Mouse (Mus musculus) midbrain, postnatal 0 days (tissue): ENCODE measurements around the gene Zfp239. TPM values are rescaled to one million over a fixed set of nuclear protein-coding genes. Genes with fewer than 3 reads are reported as not detected.

Source experiments
- ATAC-seq: fragments of 200-750 bp; cut with Nextera tagmentation; 2 replicates; pipeline ENCODE4 v1.8.0; 2017; ENCODE audit warnings: moderate number of reproducible peaks, mild to moderate bottlenecking, moderate TSS enrichment, moderate library complexity; ENCODE audit not compliant: low FRiP score
- DNase-seq: peaks from one replicate; pipeline ENCODE4 v3.0.0-alpha.2; 2015; ENCODE audit warnings: low spot score
- H3K27ac ChIP-seq: fragments of 300-500 bp; sonication (generic); 2 replicates; pipeline ENCODE4 v1.5.1; 2014; ENCODE audit warnings: low read depth, mild to moderate bottlenecking, low read length, mixed read lengths
- H3K27me3 ChIP-seq: fragments of 300-500 bp; sonication (generic); 2 replicates; pipeline ENCODE4 v1.6.1; 2014; ENCODE audit warnings: low read length, control low read depth, mixed read lengths; ENCODE audit not compliant: insufficient read depth
- H3K36me3 ChIP-seq: fragments of 300-500 bp; sonication (generic); 2 replicates; pipeline ENCODE4 v1.6.1; 2014; ENCODE audit warnings: low read length, control low read depth, mixed read lengths; ENCODE audit not compliant: insufficient read depth
- H3K4me1 ChIP-seq: fragments of 300-500 bp; sonication (generic); 2 replicates; pipeline ENCODE4 v1.6.1; 2014; ENCODE audit warnings: mild to moderate bottlenecking, control low read depth, antibody characterized with exemption, low read length, mixed read lengths; ENCODE audit not compliant: insufficient read depth
- H3K4me2 ChIP-seq: fragments of 300-500 bp; sonication (generic); 2 replicates; pipeline ENCODE4 v1.6.1; 2014; ENCODE audit warnings: low read depth, mild to moderate bottlenecking, low read length, mixed read lengths; ENCODE audit not compliant: poor library complexity, severe bottlenecking
- H3K4me3 ChIP-seq: fragments of 300-500 bp; sonication (generic); 2 replicates; pipeline ENCODE4 v1.5.1; 2014; ENCODE audit warnings: low read depth, mild to moderate bottlenecking, low read length, moderate library complexity
- H3K9ac ChIP-seq: fragments of 300-500 bp; sonication (generic); replicated peaks from 2 replicates; pipeline ENCODE4 v1.6.1; 2014; ENCODE audit warnings: mild to moderate bottlenecking, low read length, moderate library complexity, mixed read lengths; ENCODE audit not compliant: poor library complexity, severe bottlenecking
- H3K9me3 ChIP-seq: fragments of 300-500 bp; sonication (generic); 2 replicates; pipeline ENCODE4 v1.6.1; 2016; ENCODE audit warnings: low read length, control low read depth
- CTCF ChIP-seq: IDR thresholded peaks from 2 replicates; pipeline ENCODE4 v1.5.1; 2016; ENCODE audit warnings: antibody characterized with exemption, mild to moderate bottlenecking
- WGBS: fragments of 180-500 bp; shearing (Covaris S2); extraction: QIAGEN DNeasy Blood & Tissue Kit; methylation state at CpG from one replicate; pipeline ENCODE4 v1.1.7; 2014; 5-methylcytosine and 5-hydroxymethylcytosine counted together
- polyA plus RNA-seq: library from polyadenylated mRNA; unstranded; fragments of >200 nt; fragmentation: Nextera tagmentation; extraction: Ambion mirVana; gene quantifications from 2 replicates; pipeline ENCODE4 v1.2.1, GENCODE M21; 2015
- total RNA-seq: library from RNA; depleted of rRNA; stranded (reverse); fragments of >200 nt; gene quantifications from 2 replicates; pipeline ENCODE4 v1.2.3, GENCODE M21; 2014; rRNA removed

The Zfp239 gene
- total RNA-seq (14.5 and 18.6 TPM in 2 replicates), polyA plus RNA-seq (16.1 and 16.6 TPM in 2 replicates)

GRCm38 (mm10) chr6:117861848-117862247, at the start of gene Zfp239:
Gene Zfp239 (plus strand): TSS chr6:117862100.
- Histone ChIP-seq H3K9me3 (no peaks in the 10 kb centered on the region), H3K27ac (peak within 1 kb of the TSS; percentile 7; the same call in 1 of the 2 replicates), H3K9ac (peak within 1 kb of the TSS; percentile 64), H3K4me2 (peak within 1 kb of the TSS; percentile 76), H3K27me3 (no peaks in the 10 kb centered on the region), H3K4me1 (no peaks in the 10 kb centered on the region), H3K4me3 (peak within 1 kb of the TSS; percentile 57), H3K36me3 (no peaks in the 10 kb centered on the region)
- TF ChIP-seq CTCF = no peak
- no peak for DNase-seq
- 62% methylated on average over 6 of the region's 6 CpGs for WGBS
- ATAC-seq = no peak

GRCm38 (mm10) chr6:117814681-117815080, 47.2 kb upstream of the Zfp239 start:
- H3K4me3 ChIP-seq = no peak overlapping the region
- DNase-seq (no peak), ATAC-seq (no peak)
- H3K4me1 ChIP-seq = no peaks in the 10 kb centered on the region
- no peak overlapping the region for H3K4me2 ChIP-seq
- TF ChIP-seq CTCF = no peak
- no peaks in the 10 kb centered on the region for H3K36me3 ChIP-seq
- H3K27me3 ChIP-seq = peaks cover 3% of the 10 kb centered on the region; the same call in 1 of the 2 replicates
- H3K27ac ChIP-seq = no peak overlapping the region
- no peak overlapping the region for H3K9ac ChIP-seq
- no peaks in the 10 kb centered on the region for H3K9me3 ChIP-seq

GRCm38 (mm10) chr6:117817108-117817541, 44.8 kb upstream of the Zfp239 start:
- H3K27ac ChIP-seq = no peak overlapping the region
- H3K9ac ChIP-seq = no peak overlapping the region
- no peak overlapping the region for H3K4me3 ChIP-seq
- 74% methylated on average over 4 of the region's 5 CpGs for WGBS
- DNase-seq (no peak), ATAC-seq (no peak)
- H3K9me3 ChIP-seq = no peaks in the 10 kb centered on the region
- H3K4me1 ChIP-seq = no peaks in the 10 kb centered on the region
- no peaks in the 10 kb centered on the region for H3K36me3 ChIP-seq
- H3K27me3 ChIP-seq = peaks cover 3% of the 10 kb centered on the region; the same call in 1 of the 2 replicates
- TF ChIP-seq CTCF = no peak
- no peak overlapping the region for H3K4me2 ChIP-seq

- Histone ChIP-seq H3K27ac (no peak overlapping the region), H3K9me3 (no peaks in the 10 kb centered on the region), H3K4me3 (no peak overlapping the region), H3K36me3 (no peaks in the 10 kb centered on the region), H3K4me2 (no peak overlapping the region), H3K27me3 (peaks cover 14% of the 10 kb centered on the region), H3K4me1 (no peaks in the 10 kb centered on the region), H3K9ac (no peak overlapping the region)
- 66% methylated on average over 14 of the region's 14 CpGs for WGBS
- DNase-seq (peak; percentile 69), ATAC-seq (no peak)
- no peak for TF ChIP-seq CTCF
Observed at GRCm38 (mm10) chr6:117820327-117820726, 41.6 kb upstream of the Zfp239 start.

GRCm38 (mm10) chr6:117825369-117825768, 36.5 kb upstream of the Zfp239 start:
- ATAC-seq (peak; percentile 47; the same call in 1 of the 2 replicates), DNase-seq (peak; percentile 86)
- WGBS = 17% methylated on average over 4 of the region's 4 CpGs
- H3K27me3 ChIP-seq = peaks cover 29% of the 10 kb centered on the region
- no peak overlapping the region for H3K4me2 ChIP-seq
- no peak overlapping the region for H3K9ac ChIP-seq
- no peaks in the 10 kb centered on the region for H3K9me3 ChIP-seq
- no peak overlapping the region for H3K4me3 ChIP-seq
- H3K36me3 ChIP-seq = no peaks in the 10 kb centered on the region
- H3K4me1 ChIP-seq = no peaks in the 10 kb centered on the region
- H3K27ac ChIP-seq = no peak overlapping the region
- TF ChIP-seq CTCF = peak; percentile 88

- 0 out of 2 replicates have a peak, but pooled peaks have one; percentile 34 for ATAC-seq
- TF ChIP-seq CTCF = peak; percentile 85
- H3K9ac ChIP-seq = no peak overlapping the region
Observed at GRCm38 (mm10) chr6:117828273-117828672, 33.6 kb upstream of the Zfp239 start.

More at GRCm38 (mm10) chr6:117828273-117828672, 33.6 kb upstream of the Zfp239 start:
- no peak overlapping the region for H3K27ac ChIP-seq
- 15% methylated on average over 9 of the region's 9 CpGs for WGBS
- H3K4me2 ChIP-seq = no peak overlapping the region
- H3K4me3 ChIP-seq = no peak overlapping the region
- H3K9me3 ChIP-seq = no peaks in the 10 kb centered on the region
- no peaks in the 10 kb centered on the region for H3K36me3 ChIP-seq
- DNase-seq = peak; percentile 75
- H3K4me1 ChIP-seq = no peaks in the 10 kb centered on the region
- peaks cover 23% of the 10 kb centered on the region for H3K27me3 ChIP-seq
